Mouse (Mus musculus) intestine, embryonic 16.5 days (tissue): ENCODE data around the gene Hoxb7. TPM values are rescaled to one million over a fixed set of nuclear protein-coding genes. Genes with fewer than 3 reads are reported as not detected.

Source experiments
- ATAC-seq: fragments of 200-750 bp; cut with Nextera tagmentation; 2 replicates; pipeline ENCODE4 v1.8.0; 2017; ENCODE audit warnings: moderate TSS enrichment, moderate library complexity
- H3K27ac ChIP-seq: fragments of 300-500 bp; sonication (generic); 2 replicates; pipeline ENCODE4 v1.5.1; 2014; ENCODE audit warnings: mild to moderate bottlenecking, low read length
- H3K27me3 ChIP-seq: fragments of 300-500 bp; sonication (generic); replicated peaks from 2 replicates; pipeline ENCODE4 v1.6.1; 2014; ENCODE audit warnings: low read length, control low read depth, mixed read lengths; ENCODE audit not compliant: control insufficient read depth, insufficient read depth
- H3K36me3 ChIP-seq: fragments of 300-500 bp; sonication (generic); 2 replicates; pipeline ENCODE4 v1.6.1; 2014; ENCODE audit warnings: low read length, control low read depth; ENCODE audit not compliant: control insufficient read depth, insufficient read depth
- H3K4me1 ChIP-seq: fragments of 300-500 bp; sonication (generic); 2 replicates; pipeline ENCODE4 v1.6.1; 2014; ENCODE audit warnings: low read length, control low read depth, mixed read lengths; ENCODE audit not compliant: control insufficient read depth, insufficient read depth
- H3K4me2 ChIP-seq: fragments of 300-500 bp; sonication (generic); 2 replicates; pipeline ENCODE4 v1.6.1; 2014; ENCODE audit warnings: low read depth, low read length, control low read depth
- H3K4me3 ChIP-seq: fragments of 300-500 bp; sonication (generic); 2 replicates; pipeline ENCODE4 v1.5.1; 2014; ENCODE audit warnings: mild to moderate bottlenecking, low read length
- H3K9ac ChIP-seq: fragments of 300-500 bp; sonication (generic); 2 replicates; pipeline ENCODE4 v1.6.1; 2014; ENCODE audit warnings: low read depth, low read length
- H3K9me3 ChIP-seq: fragments of 300-500 bp; sonication (generic); 2 replicates; pipeline ENCODE4 v1.6.1; 2016; ENCODE audit warnings: low read length, control low read depth; ENCODE audit not compliant: control insufficient read depth
- WGBS: fragments of 180-500 bp; shearing (Covaris S2); extraction: QIAGEN DNeasy Blood & Tissue Kit; methylation state at CpG from one replicate; pipeline ENCODE4 v1.1.7; 2014; 5-methylcytosine and 5-hydroxymethylcytosine counted together
- polyA plus RNA-seq: library from polyadenylated mRNA; unstranded; fragments of >200 nt; fragmentation: Nextera tagmentation; extraction: Ambion mirVana; gene quantifications from 2 replicates; pipeline ENCODE4 v1.2.1, GENCODE M21; 2015

Gene Hoxb7
- polyA plus RNA-seq, 1 experiment from 2014 or later, result 10.0 TPM

- Histone ChIP-seq H3K4me3 (no peak overlapping the region), H3K9ac (no peak overlapping the region), H3K36me3 (no peaks in the 10 kb centered on the region), H3K4me2 (no peak overlapping the region), H3K9me3 (no peaks in the 10 kb centered on the region), H3K4me1 (peaks cover 16% of the 10 kb centered on the region), H3K27ac (no peak overlapping the region), H3K27me3 (peaks cover 84% of the 10 kb centered on the region)
- ATAC-seq, result no peak
- 21% methylated on average over 4 of the region's 4 CpGs for WGBS
Observed at GRCm38 (mm10) chr11:96275896-96276295, 10.5 kb upstream of the Hoxb7 start.

- WGBS, result 7% methylated on average over 35 of the region's 35 CpGs
- peak; percentile 30; the same call in 1 of the 2 replicates for ATAC-seq
- Histone ChIP-seq H3K9ac (0 out of 2 replicates have a peak overlapping the region, but pooled peaks have one; percentile 27), H3K4me2 (peak overlapping the region; percentile 37), H3K4me3 (peak overlapping the region; percentile 9; the same call in 1 of the 2 replicates), H3K9me3 (no peaks in the 10 kb centered on the region), H3K4me1 (peaks cover 5% of the 10 kb centered on the region; the same call in 1 of the 2 replicates), H3K27ac (no peak overlapping the region), H3K27me3 (peaks cover 80% of the 10 kb centered on the region), H3K36me3 (no peaks in the 10 kb centered on the region)
Observed at GRCm38 (mm10) chr11:96277151-96278044, 9.0 kb upstream of the Hoxb7 start.

GRCm38 (mm10) chr11:96278324-96278723, 8.1 kb upstream of the Hoxb7 start:
- Histone ChIP-seq H3K27me3 (peaks cover 78% of the 10 kb centered on the region), H3K9ac (no peak overlapping the region), H3K4me2 (no peak overlapping the region), H3K36me3 (no peaks in the 10 kb centered on the region), H3K4me3 (no peak overlapping the region), H3K27ac (no peak overlapping the region), H3K4me1 (peaks cover 8% of the 10 kb centered on the region; the same call in 1 of the 2 replicates), H3K9me3 (no peaks in the 10 kb centered on the region)
- no peak; the same call in 1 of the 2 replicates for ATAC-seq
- 17% methylated on average over 14 of the region's 14 CpGs for WGBS

GRCm38 (mm10) chr11:96278773-96279172, 7.7 kb upstream of the Hoxb7 start:
- H3K27me3 ChIP-seq, result peaks cover 77% of the 10 kb centered on the region
- under 1% methylated on average over 9 of the region's 9 CpGs for WGBS
- no peak overlapping the region for H3K9ac ChIP-seq
- H3K9me3 ChIP-seq, result no peaks in the 10 kb centered on the region
- H3K4me3 ChIP-seq, result no peak overlapping the region
- H3K4me1 ChIP-seq, result peaks cover 8% of the 10 kb centered on the region; the same call in 1 of the 2 replicates
- H3K27ac ChIP-seq, result no peak overlapping the region
- peak; percentile 70 for ATAC-seq
- no peak overlapping the region for H3K4me2 ChIP-seq
- no peaks in the 10 kb centered on the region for H3K36me3 ChIP-seq

GRCm38 (mm10) chr11:96279421-96280233, 6.8 kb upstream of the Hoxb7 start:
- Histone ChIP-seq H3K4me3 (peak overlapping the region; percentile 7; the same call in 1 of the 2 replicates), H3K27me3 (peaks cover 69% of the 10 kb centered on the region)

GRCm38 (mm10) chr11:96280399-96281378, 5.7 kb upstream of the Hoxb7 start:
- Histone ChIP-seq H3K27ac (no peak overlapping the region; the same call in 1 of the 2 replicates), H3K27me3 (peaks cover 58% of the 10 kb centered on the region), H3K4me3 (peak overlapping the region; percentile 18; the same call in 1 of the 2 replicates), H3K4me1 (peaks cover 9% of the 10 kb centered on the region; the same call in 1 of the 2 replicates), H3K4me2 (peak overlapping the region; percentile 37; the same call in 1 of the 2 replicates), H3K9ac (no peak overlapping the region), H3K9me3 (no peaks in the 10 kb centered on the region), H3K36me3 (no peaks in the 10 kb centered on the region)
- no peak for ATAC-seq
- 36% methylated on average over 8 of the region's 8 CpGs for WGBS

More at GRCm38 (mm10) chr11:96279421-96280233, 6.8 kb upstream of the Hoxb7 start:
- no peaks in the 10 kb centered on the region for H3K9me3 ChIP-seq
- WGBS, result 11% methylated on average over 31 of the region's 31 CpGs
- 0 out of 2 replicates have a peak overlapping the region, but pooled peaks have one; percentile 33 for H3K9ac ChIP-seq
- no peak overlapping the region for H3K27ac ChIP-seq
- peak overlapping the region; percentile 37; the same call in 1 of the 2 replicates for H3K4me2 ChIP-seq
- H3K36me3 ChIP-seq, result no peaks in the 10 kb centered on the region
- H3K4me1 ChIP-seq, result peaks cover 8% of the 10 kb centered on the region; the same call in 1 of the 2 replicates
- ATAC-seq, result no peak

- Histone ChIP-seq H3K9me3 (no peaks in the 10 kb centered on the region), H3K4me1 (peaks cover 15% of the 10 kb centered on the region; the same call in 1 of the 2 replicates), H3K27ac (peak overlapping the region; percentile 9; the same call in 1 of the 2 replicates), H3K27me3 (peaks cover 56% of the 10 kb centered on the region), H3K9ac (no peak overlapping the region), H3K36me3 (no peaks in the 10 kb centered on the region), H3K4me3 (peak overlapping the region; percentile 18; the same call in 1 of the 2 replicates), H3K4me2 (peak overlapping the region; percentile 22; the same call in 1 of the 2 replicates)
- 18% methylated on average over 18 of the region's 18 CpGs for WGBS
- ATAC-seq, result no peak
Observed at GRCm38 (mm10) chr11:96281396-96281795, 5.0 kb upstream of the Hoxb7 start.

- no peak for ATAC-seq
- peak within 1 kb of the TSS; percentile 61 for H3K4me3 ChIP-seq
- peak within 1 kb of the TSS; percentile 77 for H3K4me2 ChIP-seq
- no peaks in the 10 kb centered on the region for H3K36me3 ChIP-seq
- no peaks in the 10 kb centered on the region for H3K9me3 ChIP-seq
- H3K9ac ChIP-seq, result peak within 1 kb of the TSS; percentile 83
- 2% methylated on average over 27 of the region's 27 CpGs for WGBS
- peaks cover 50% of the 10 kb centered on the region for H3K27me3 ChIP-seq
- H3K4me1 ChIP-seq, result peaks cover 15% of the 10 kb centered on the region; the same call in 1 of the 2 replicates
- H3K27ac ChIP-seq, result peak within 1 kb of the TSS; percentile 69
Observed at GRCm38 (mm10) chr11:96281855-96282570, 4.4 kb upstream of the Hoxb7 start, which contains the start of gene Hoxb8. Gene Hoxb8, plus strand, starts transcription at chr11:96281905.
